Mouse (Mus musculus) natural killer cell, adult 2 months (primary cell): Measurements from ENCODE around the gene Pom121l2.

Source experiments
- DNase-seq, 2 experiments: peaks; one replicate each; pipeline ENCODE4 v3.0.0; 2022; ENCODE audit warnings: low spot score in 2 of 2

Gene Pom121l2

GRCm38 (mm10) chr13:22019934-22020835 is 39.2 kb downstream of the Pom121l2 start:
- DNase-seq: peak; percentile 39 to 51

- peak; percentile 65 to 66 for DNase-seq
Observed at GRCm38 (mm10) chr13:22020901-22021339, 39.9 kb downstream of the Pom121l2 start.

- no peak for DNase-seq
Observed at GRCm38 (mm10) chr13:22021581-22021980, 40.6 kb downstream of the Pom121l2 start.

- DNase-seq: peak; percentile 75 to 83
Observed at GRCm38 (mm10) chr13:22022241-22022640, 41.2 kb downstream of the Pom121l2 start.

- peak; percentile 83 to 88 for DNase-seq
Observed at GRCm38 (mm10) chr13:22026058-22027031, 45.4 kb downstream of the Pom121l2 start.

GRCm38 (mm10) chr13:22028673-22029460 is 47.9 kb downstream of the Pom121l2 start:
- DNase-seq: peak; percentile 95 to 96

GRCm38 (mm10) chr13:22029928-22030327 is 48.9 kb downstream of the Pom121l2 start:
- DNase-seq: no peak

- no peak for DNase-seq
Observed at GRCm38 (mm10) chr13:22030493-22030892, 49.5 kb downstream of the Pom121l2 start.

- no peak for DNase-seq
Observed at GRCm38 (mm10) chr13:22033741-22034442, 52.9 kb downstream of the Pom121l2 start.

GRCm38 (mm10) chr13:22034443-22035266 is 53.7 kb downstream of the Pom121l2 start:
- no peak for DNase-seq

GRCm38 (mm10) chr13:22035267-22036148 is 54.5 kb downstream of the Pom121l2 start, which contains the start of the genes Hist1h2ah and Hist1h2bk:
Hist1h2ah (minus strand) TSS chr13:22035568.
Hist1h2bk (plus strand) TSS chr13:22035870.
- DNase-seq: peak; percentile 82 to 83

GRCm38 (mm10) chr13:22036149-22036956 is 55.4 kb downstream of the Pom121l2 start:
- DNase-seq: no peak

GRCm38 (mm10) chr13:22036986-22037385 is 56.0 kb downstream of the Pom121l2 start:
- no peak for DNase-seq

- no peak for DNase-seq
Observed at GRCm38 (mm10) chr13:22037415-22037814, 56.4 kb downstream of the Pom121l2 start.
